Mouse (Mus musculus) embryonic facial prominence, embryonic 14.5 days (tissue): ENCODE measurements around the gene Sec22a. TPM values are rescaled to one million over a fixed set of nuclear protein-coding genes. Genes with fewer than 3 reads are reported as not detected.

Experiments used
- polyA plus RNA-seq: library from polyadenylated mRNA; unstranded; fragments of >200 nt; fragmentation: Nextera tagmentation; extraction: Ambion mirVana; gene quantifications from 2 replicates; pipeline ENCODE4 v1.2.1, GENCODE M21; 2014

Gene Sec22a
- polyA plus RNA-seq, 1 experiment from 2014 or later: 43.2 TPM

Other genes with a start within 250 kb of the Sec22a start
- gene Adcy5, start 209.0 kb downstream of the Sec22a start, polyA plus RNA-seq: 2.8 and 3.1 TPM in 2 replicates
- 26.1 and 27.7 TPM in 2 replicates for gene Pdia5, start 127.0 kb upstream of the Sec22a start, polyA plus RNA-seq
- 5.5 and 8.0 TPM in 2 replicates for gene Sema5b, start 177.2 kb upstream of the Sec22a start, polyA plus RNA-seq